Mouse (Mus musculus) liver, adult 2 months (tissue): Measurements from ENCODE around the gene Gm20479.

Experiments
- CTCF ChIP-seq: fragments of 200-500 bp; IDR thresholded peaks from 2 replicates; pipeline ENCODE4 v1.5.1; 2011; ENCODE audit warnings: low read depth, low read length, control low read depth
- POLR2A ChIP-seq: fragments of 200-500 bp; IDR thresholded peaks from 2 replicates; pipeline ENCODE4 v1.6.1; 2011; ENCODE audit warnings: low read length, control low read depth; ENCODE audit not compliant: insufficient read depth; ENCODE audit errors: extremely low read depth

- TF ChIP-seq POLR2A (no peak), CTCF (peak; percentile 75)
These were observed 50.8 kb downstream of the Gm20479 start for GRCm38 (mm10) chr7:27306161-27307160.
